Mouse (Mus musculus): ENCODE measurements around the gene Dennd6b.
A peak's percentile ranks its signal among the peaks of the same experiment; 100 is the strongest.

Dennd6b gene

GRCm38 (mm10) chr15:89181561-89182270, 14.6 kb downstream of the Dennd6b start:
- DNase-seq (ENCODE audit: low spot score in 2 of 2), result no peak

- DNase-seq (ENCODE audit: low spot score in 2 of 2), result peak; percentile 73 to 82
Observed at GRCm38 (mm10) chr15:89180571-89181229, 15.6 kb downstream of the Dennd6b start, which contains the start of gene Plxnb2. Gene Plxnb2 (minus strand): TSS chr15:89180788.

- DNase-seq (ENCODE audit: low spot score in 2 of 2), result peak in 1 of 2 experiments; percentile 30
Observed at GRCm38 (mm10) chr15:89180081-89180541, 16.2 kb downstream of the Dennd6b start.

GRCm38 (mm10) chr15:89179630-89179964, 16.7 kb downstream of the Dennd6b start:
- no peak for DNase-seq (ENCODE audit: low spot score in 2 of 2)

- DNase-seq (ENCODE audit: low spot score in 2 of 2), result peak in 1 of 2 experiments; percentile 37
Observed at GRCm38 (mm10) chr15:89178954-89179629, 17.2 kb downstream of the Dennd6b start.

- no peak for DNase-seq (ENCODE audit: low spot score in 2 of 2)
Observed at GRCm38 (mm10) chr15:89178260-89178860, 17.9 kb downstream of the Dennd6b start.

GRCm38 (mm10) chr15:89177576-89178259, 18.6 kb downstream of the Dennd6b start:
- no peak for DNase-seq (ENCODE audit: low spot score in 2 of 2)

GRCm38 (mm10) chr15:89177121-89177520, 19.2 kb downstream of the Dennd6b start:
- DNase-seq (ENCODE audit: low spot score in 2 of 2), result peak; percentile 57 to 65

GRCm38 (mm10) chr15:89175411-89176155, 20.7 kb downstream of the Dennd6b start:
- no peak for DNase-seq (ENCODE audit: low spot score in 2 of 2)

- no peak for DNase-seq (ENCODE audit: low spot score in 2 of 2)
Observed at GRCm38 (mm10) chr15:89174889-89175339, 21.4 kb downstream of the Dennd6b start.

- peak in 1 of 2 experiments; percentile 26 for DNase-seq (ENCODE audit: low spot score in 2 of 2)
Observed at GRCm38 (mm10) chr15:89173906-89174214, 22.4 kb downstream of the Dennd6b start.

- peak in 1 of 2 experiments; percentile 63 for DNase-seq (ENCODE audit: low spot score in 2 of 2)
Observed at GRCm38 (mm10) chr15:89173024-89173905, 23.0 kb downstream of the Dennd6b start.

- DNase-seq (ENCODE audit: low spot score in 2 of 2), result no peak
Observed at GRCm38 (mm10) chr15:89172276-89172935, 23.9 kb downstream of the Dennd6b start.

GRCm38 (mm10) chr15:89171526-89172051, 24.7 kb downstream of the Dennd6b start:
- no peak for DNase-seq (ENCODE audit: low spot score in 2 of 2)

GRCm38 (mm10) chr15:89170102-89170501, 26.2 kb downstream of the Dennd6b start:
- DNase-seq (ENCODE audit: low spot score in 2 of 2), result no peak

GRCm38 (mm10) chr15:89169431-89169830, 26.9 kb downstream of the Dennd6b start:
- DNase-seq (ENCODE audit: low spot score in 2 of 2), result peak; percentile 88 to 89

GRCm38 (mm10) chr15:89168922-89169321, 27.4 kb downstream of the Dennd6b start:
- no peak for DNase-seq (ENCODE audit: low spot score in 2 of 2)

- DNase-seq (ENCODE audit: low spot score in 2 of 2), result no peak
Observed at GRCm38 (mm10) chr15:89165478-89165877, 30.8 kb downstream of the Dennd6b start.

GRCm38 (mm10) chr15:89161397-89161796, 34.9 kb downstream of the Dennd6b start:
- no peak for DNase-seq (ENCODE audit: low spot score in 2 of 2)
